Mouse (Mus musculus) layer of hippocampus, postnatal 25 days (tissue): ENCODE results near the gene Pgm1. TPM values are rescaled to one million over a fixed set of nuclear protein-coding genes. Genes with fewer than 3 reads are reported as not detected.

Experiments
- DNase-seq, 2 experiments: peaks; one replicate each; pipeline ENCODE4 v3.0.0; 2022; ENCODE audit warnings: mixed read lengths in 2 of 2, low spot score in 1 of 2; ENCODE audit errors: extremely low spot score in 1 of 2
- total RNA-seq, 2 experiments: library from RNA; stranded (reverse); gene quantifications; 2 replicates each; pipeline ENCODE4 v1.2.3; 2021

Pgm1 gene
- total RNA-seq, 2 experiments from 2014 or later = 56.2 to 65.8 TPM

DNA sequence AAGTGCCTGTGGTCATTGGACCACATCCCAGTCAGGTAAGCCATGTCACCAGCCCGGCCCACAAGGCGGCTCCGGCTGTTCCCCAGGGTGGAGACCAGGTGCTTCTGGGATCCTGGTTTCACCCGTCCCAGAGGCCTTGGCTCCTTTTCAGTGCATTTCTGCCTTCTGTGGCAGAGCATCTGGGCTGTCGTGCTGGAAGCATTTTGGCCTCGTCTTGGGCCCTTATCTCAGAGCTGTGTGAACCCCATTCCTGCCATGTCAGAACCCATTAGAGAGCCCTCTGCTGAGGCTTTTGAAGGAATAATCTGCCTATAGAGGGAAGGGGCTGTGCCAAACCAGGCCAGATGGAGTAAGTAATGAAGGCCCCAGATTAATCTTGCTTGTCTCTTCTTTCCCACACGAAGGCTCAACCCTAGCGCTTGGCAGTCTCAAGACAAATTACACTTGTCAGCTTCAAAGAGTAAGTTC, 80.0 kb downstream of the Pgm1 start:
- no peak for DNase-seq

DNA sequence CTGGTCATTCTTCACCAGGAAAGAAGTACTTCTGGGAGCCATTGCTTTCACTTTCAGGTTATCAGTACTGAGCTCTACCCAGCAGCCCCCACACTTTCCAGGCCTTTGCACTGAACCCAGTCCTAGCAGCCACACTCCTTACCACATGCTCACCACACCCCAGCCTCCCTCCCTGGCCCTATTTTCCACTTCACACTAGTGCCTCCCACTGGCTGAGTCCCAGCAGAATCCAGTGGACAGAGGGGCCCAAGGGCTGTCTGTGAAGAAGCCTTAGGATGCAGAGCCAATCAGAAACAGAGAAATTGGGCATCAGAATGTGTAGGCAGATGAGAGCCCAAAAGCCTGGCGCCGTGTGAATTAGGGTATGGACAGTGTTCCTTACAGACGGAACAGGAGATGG, 81.7 kb downstream of the Pgm1 start:
- no peak for DNase-seq

GRCm38 (mm10) chr4:100011563-100011962, 82.3 kb downstream of the Pgm1 start:
- no peak for DNase-seq

GRCm38 (mm10) chr4:100012361-100013035, 83.3 kb downstream of the Pgm1 start:
- DNase-seq = no peak

GRCm38 (mm10) chr4:100027773-100028172, 98.6 kb downstream of the Pgm1 start:
- DNase-seq = no peak

GRCm38 (mm10) chr4:100028641-100029040, 99.4 kb downstream of the Pgm1 start:
- DNase-seq = peak; percentile 51 to 85

- no peak for DNase-seq
Observed at GRCm38 (mm10) chr4:100031270-100031669, 102.1 kb downstream of the Pgm1 start.

- no peak for DNase-seq
Observed at GRCm38 (mm10) chr4:100032608-100033007, 103.4 kb downstream of the Pgm1 start.

DNA sequence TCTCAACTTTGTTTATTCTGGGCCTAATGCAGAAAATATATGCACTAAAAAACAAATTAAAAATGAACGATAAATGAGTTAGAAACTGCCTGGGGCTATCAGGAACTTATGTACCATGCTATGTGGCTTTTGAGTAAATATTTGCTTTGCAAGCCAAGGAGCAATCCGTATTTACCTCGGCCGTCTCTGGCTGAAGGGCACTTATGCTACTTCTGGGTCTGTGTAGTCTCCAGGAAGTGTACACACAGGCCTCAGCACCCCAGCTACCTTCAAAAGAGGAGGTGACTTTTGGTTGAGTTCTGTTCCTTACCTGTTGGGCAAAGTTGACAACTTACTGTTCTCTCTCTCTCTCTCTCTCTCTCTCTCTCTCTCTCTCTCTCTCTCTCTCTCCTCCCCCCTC, 104.7 kb downstream of the Pgm1 start:
- DNase-seq = no peak

GRCm38 (mm10) chr4:100034971-100035370, 105.8 kb downstream of the Pgm1 start:
- no peak for DNase-seq

GRCm38 (mm10) chr4:100035919-100036554, 106.8 kb downstream of the Pgm1 start:
- DNase-seq = no peak

Other genes with a start within 250 kb of the Pgm1 start
- 10 to 100 TPM; 10.1 to 13.3 TPM for gene Alg6, start 213.8 kb upstream of the Pgm1 start, total RNA-seq
- 1 to 10 TPM; 9.1 to 9.5 TPM for gene Efcab7, start 100.2 kb upstream of the Pgm1 start, total RNA-seq
- gene Itgb3bp, start 399 bp downstream of the Pgm1 start, total RNA-seq = 1 to 10 TPM; 4.4 to 6.0 TPM
- gene Ror1, start 166.4 kb downstream of the Pgm1 start, total RNA-seq = 1 to 10 TPM; 4.1 to 4.6 TPM